Mouse (Mus musculus) hindlimb bud, embryonic 11.5 days (tissue): ENCODE measurements at regions not wholly inside any gene's neighbourhood (a gene's known extent, or its start where the extent isn't known, plus 50 kb on each side); places are given as distances from the start of the nearest gene placed in this dataset.

Experiments
- DNase-seq: peaks from one replicate; pipeline ENCODE4 v3.0.0-alpha.2; 2012; ENCODE audit warnings: low read depth, low spot score; ENCODE audit errors: extremely low spot score

- no peak for DNase-seq
These were observed 305.5 kb downstream of the Tbc1d1 start for GRCm38 (mm10) chr5:64461592-64461991.

- DNase-seq: no peak
These were observed 306.3 kb downstream of the Tbc1d1 start for GRCm38 (mm10) chr5:64462411-64462810.

GRCm38 (mm10) chr5:64463570-64463969, 307.5 kb downstream of the Tbc1d1 start:
- DNase-seq: no peak

GRCm38 (mm10) chr5:64466320-64466719, 310.2 kb downstream of the Tbc1d1 start:
- DNase-seq: no peak

- DNase-seq: no peak
These were observed 311.8 kb downstream of the Tbc1d1 start for GRCm38 (mm10) chr5:64467856-64468255.

GRCm38 (mm10) chr5:64468307-64468706, 312.2 kb downstream of the Tbc1d1 start:
- no peak for DNase-seq

- no peak for DNase-seq
These were observed 315.9 kb downstream of the Tbc1d1 start for GRCm38 (mm10) chr5:64472008-64472407.

- DNase-seq: no peak
These were observed 316.3 kb downstream of the Tbc1d1 start for GRCm38 (mm10) chr5:64472415-64472814.

GRCm38 (mm10) chr5:64474868-64475267, 318.8 kb downstream of the Tbc1d1 start:
- no peak for DNase-seq

- no peak for DNase-seq
These were observed 319.8 kb downstream of the Tbc1d1 start for GRCm38 (mm10) chr5:64475736-64476519.

GRCm38 (mm10) chr5:64476641-64477369, 320.7 kb downstream of the Tbc1d1 start:
- DNase-seq: no peak

- no peak for DNase-seq
These were observed 322.0 kb downstream of the Tbc1d1 start for GRCm38 (mm10) chr5:64478143-64478542.

- no peak for DNase-seq
These were observed 322.6 kb downstream of the Tbc1d1 start for GRCm38 (mm10) chr5:64478599-64479214.

GRCm38 (mm10) chr5:64479315-64479714, 323.2 kb downstream of the Tbc1d1 start:
- DNase-seq: no peak

GRCm38 (mm10) chr5:64485043-64485442, 318.1 kb upstream of the Klf3 start:
- no peak for DNase-seq

- no peak for DNase-seq
These were observed 317.3 kb upstream of the Klf3 start for GRCm38 (mm10) chr5:64485856-64486255.

GRCm38 (mm10) chr5:64486761-64487160, 316.4 kb upstream of the Klf3 start:
- no peak for DNase-seq

GRCm38 (mm10) chr5:64487698-64488398, 315.3 kb upstream of the Klf3 start:
- no peak for DNase-seq

- no peak for DNase-seq
These were observed 313.3 kb upstream of the Klf3 start for GRCm38 (mm10) chr5:64489656-64490444.

GRCm38 (mm10) chr5:64490445-64490950, 312.7 kb upstream of the Klf3 start:
- no peak for DNase-seq
